Mouse (Mus musculus) thymus, adult 2 months (tissue): Measurements from ENCODE around the gene Mxi1.

ENCODE experiments used
- CTCF ChIP-seq: fragments of 200-500 bp; IDR thresholded peaks from 2 replicates; pipeline ENCODE4 v1.5.1; 2012; ENCODE audit warnings: mild to moderate bottlenecking, control low read depth, low read length, moderate library complexity, borderline replicate concordance; ENCODE audit not compliant: control insufficient read depth, poor library complexity, insufficient read depth; ENCODE audit errors: extremely low read depth
- POLR2A ChIP-seq: fragments of 200-500 bp; IDR thresholded peaks from 2 replicates; pipeline ENCODE4 v1.6.1; 2012; ENCODE audit warnings: mild to moderate bottlenecking, low read length, control low read depth, moderate library complexity; ENCODE audit not compliant: control insufficient read depth, poor library complexity, insufficient read depth; ENCODE audit errors: extremely low read depth

- TF ChIP-seq CTCF = no peak
- TF ChIP-seq POLR2A = no peak; the same call in 1 of the 2 replicates
Observed at GRCm38 (mm10) chr19:53389851-53390431, 79.6 kb downstream of the Mxi1 start.
